Mouse (Mus musculus) hindbrain, embryonic 13.5 days (tissue): Measurements from ENCODE around the gene Ror2. TPM values are rescaled to one million over a fixed set of nuclear protein-coding genes. Genes with fewer than 3 reads are reported as not detected.

Experiments
- ATAC-seq: fragments of 200-750 bp; cut with Nextera tagmentation; 2 replicates; pipeline ENCODE4 v1.8.0; 2017; ENCODE audit warnings: moderate TSS enrichment; ENCODE audit not compliant: low FRiP score
- H3K27ac ChIP-seq: fragments of 300-500 bp; sonication (generic); 2 replicates; pipeline ENCODE4 v1.5.1; 2015; ENCODE audit warnings: inconsistent platforms, mild to moderate bottlenecking, moderate library complexity
- H3K27me3 ChIP-seq: fragments of 300-500 bp; sonication (generic); 2 replicates; pipeline ENCODE4 v1.6.1; 2015; ENCODE audit warnings: mild to moderate bottlenecking, inconsistent platforms
- H3K36me3 ChIP-seq: fragments of 300-500 bp; sonication (generic); 2 replicates; pipeline ENCODE4 v1.6.1; 2015; ENCODE audit warnings: mild to moderate bottlenecking, inconsistent platforms
- H3K4me1 ChIP-seq: fragments of 300-500 bp; sonication (generic); replicated peaks from 2 replicates; pipeline ENCODE4 v1.6.1; 2015; ENCODE audit warnings: inconsistent platforms
- H3K4me2 ChIP-seq: fragments of 300-500 bp; sonication (generic); 2 replicates; pipeline ENCODE4 v1.6.1; 2015; ENCODE audit warnings: inconsistent platforms, mild to moderate bottlenecking, moderate library complexity
- H3K4me3 ChIP-seq: fragments of 300-500 bp; sonication (generic); 2 replicates; pipeline ENCODE4 v1.5.1; 2015; ENCODE audit warnings: mild to moderate bottlenecking, inconsistent platforms
- H3K9ac ChIP-seq: fragments of 300-500 bp; sonication (generic); 2 replicates; pipeline ENCODE4 v1.6.1; 2015; ENCODE audit warnings: mild to moderate bottlenecking, inconsistent platforms
- H3K9me3 ChIP-seq: fragments of 300-500 bp; sonication (generic); 2 replicates; pipeline ENCODE4 v1.6.1; 2016; ENCODE audit warnings: inconsistent platforms
- WGBS: fragments of 180-500 bp; shearing (Covaris S2); methylation state at CpG from one replicate; pipeline ENCODE4 v1.1.7; 2015; 5-methylcytosine and 5-hydroxymethylcytosine counted together
- polyA plus RNA-seq: library from polyadenylated mRNA; unstranded; fragments of >200 nt; fragmentation: Nextera tagmentation; extraction: Ambion mirVana; gene quantifications from 2 replicates; pipeline ENCODE4 v1.2.1, GENCODE M21; 2015

The Ror2 gene
- polyA plus RNA-seq, 1 experiment from 2014 or later = 3.5 TPM

GRCm38 (mm10) chr13:53247175-53247574, 38.7 kb downstream of the Ror2 start:
- Histone ChIP-seq H3K36me3 (no peaks in the 10 kb centered on the region), H3K27ac (no peak overlapping the region), H3K9me3 (no peaks in the 10 kb centered on the region), H3K27me3 (no peaks in the 10 kb centered on the region), H3K4me1 (peaks cover 17% of the 10 kb centered on the region), H3K4me3 (no peak overlapping the region), H3K9ac (no peak overlapping the region), H3K4me2 (no peak overlapping the region)
- WGBS = 83% methylated on average over 6 of the region's 6 CpGs
- ATAC-seq = no peak

- Histone ChIP-seq H3K27ac (no peak overlapping the region), H3K36me3 (no peaks in the 10 kb centered on the region), H3K27me3 (no peaks in the 10 kb centered on the region), H3K4me2 (no peak overlapping the region), H3K9ac (no peak overlapping the region), H3K4me3 (no peak overlapping the region), H3K9me3 (no peaks in the 10 kb centered on the region), H3K4me1 (peaks cover 13% of the 10 kb centered on the region; the same call in 1 of the 2 replicates)
- no peak for ATAC-seq
- 64% methylated on average over 8 of the region's 8 CpGs for WGBS
Measured at GRCm38 (mm10) chr13:53244151-53244550, 41.8 kb downstream of the Ror2 start.

- H3K27ac ChIP-seq = no peak overlapping the region
- H3K9me3 ChIP-seq = no peaks in the 10 kb centered on the region
- no peaks in the 10 kb centered on the region for H3K36me3 ChIP-seq
- H3K27me3 ChIP-seq = peaks cover 21% of the 10 kb centered on the region; the same call in 1 of the 2 replicates
- H3K9ac ChIP-seq = no peak overlapping the region
- 0 out of 2 replicates have a peak, but pooled peaks have one; percentile 14 for ATAC-seq
- no peak overlapping the region for H3K4me3 ChIP-seq
- peaks cover 42% of the 10 kb centered on the region for H3K4me1 ChIP-seq
- 58% methylated on average over 10 of the region's 10 CpGs for WGBS
- no peak overlapping the region for H3K4me2 ChIP-seq
Measured at GRCm38 (mm10) chr13:53237455-53237854, 48.5 kb downstream of the Ror2 start.

- H3K27ac ChIP-seq = 0 out of 2 replicates have a peak overlapping the region, but pooled peaks have one; percentile 10
- no peaks in the 10 kb centered on the region for H3K9me3 ChIP-seq
- 29% methylated on average over 18 of the region's 18 CpGs for WGBS
- peaks cover 23% of the 10 kb centered on the region; the same call in 1 of the 2 replicates for H3K27me3 ChIP-seq
- no peak overlapping the region for H3K4me2 ChIP-seq
- ATAC-seq = peak; percentile 18; the same call in 1 of the 2 replicates
- no peaks in the 10 kb centered on the region for H3K36me3 ChIP-seq
- H3K4me3 ChIP-seq = no peak overlapping the region
- peaks cover 47% of the 10 kb centered on the region for H3K4me1 ChIP-seq
- no peak overlapping the region for H3K9ac ChIP-seq
Measured at GRCm38 (mm10) chr13:53236434-53237401, 49.2 kb downstream of the Ror2 start.

GRCm38 (mm10) chr13:53235953-53236352, 50.0 kb downstream of the Ror2 start:
- Histone ChIP-seq H3K27me3 (peaks cover 23% of the 10 kb centered on the region; the same call in 1 of the 2 replicates), H3K4me3 (no peak overlapping the region), H3K4me1 (peaks cover 52% of the 10 kb centered on the region), H3K9me3 (no peaks in the 10 kb centered on the region), H3K9ac (no peak overlapping the region), H3K36me3 (no peaks in the 10 kb centered on the region), H3K27ac (no peak overlapping the region), H3K4me2 (no peak overlapping the region)
- 21% methylated on average over 7 of the region's 7 CpGs for WGBS
- no peak for ATAC-seq

GRCm38 (mm10) chr13:53234844-53235243, 51.1 kb downstream of the Ror2 start:
- 3% methylated on average over 12 of the region's 12 CpGs for WGBS
- peaks cover 23% of the 10 kb centered on the region; the same call in 1 of the 2 replicates for H3K27me3 ChIP-seq
- no peak for ATAC-seq
- no peaks in the 10 kb centered on the region for H3K9me3 ChIP-seq
- H3K4me3 ChIP-seq = no peak overlapping the region
- H3K27ac ChIP-seq = no peak overlapping the region
- H3K9ac ChIP-seq = no peak overlapping the region
- H3K4me2 ChIP-seq = peak overlapping the region; percentile 10; the same call in 1 of the 2 replicates
- peaks cover 55% of the 10 kb centered on the region for H3K4me1 ChIP-seq
- H3K36me3 ChIP-seq = no peaks in the 10 kb centered on the region

GRCm38 (mm10) chr13:53233826-53234786, 51.8 kb downstream of the Ror2 start:
- 16% methylated on average over 15 of the region's 15 CpGs for WGBS
- peaks cover 55% of the 10 kb centered on the region for H3K4me1 ChIP-seq
- no peak overlapping the region; the same call in 1 of the 2 replicates for H3K27ac ChIP-seq

GRCm38 (mm10) chr13:53233381-53233780, 52.5 kb downstream of the Ror2 start:
- H3K9me3 ChIP-seq = no peaks in the 10 kb centered on the region
- H3K4me1 ChIP-seq = peaks cover 55% of the 10 kb centered on the region
- H3K27ac ChIP-seq = no peak overlapping the region
- no peak overlapping the region for H3K4me3 ChIP-seq
- no peak for ATAC-seq
- peaks cover 23% of the 10 kb centered on the region; the same call in 1 of the 2 replicates for H3K27me3 ChIP-seq
- H3K4me2 ChIP-seq = no peak overlapping the region
- no peak overlapping the region for H3K9ac ChIP-seq
- no peaks in the 10 kb centered on the region for H3K36me3 ChIP-seq
- WGBS = 8% methylated on average over 9 of the region's 9 CpGs

More at GRCm38 (mm10) chr13:53233826-53234786, 51.8 kb downstream of the Ror2 start:
- no peaks in the 10 kb centered on the region for H3K36me3 ChIP-seq
- H3K4me2 ChIP-seq = no peak overlapping the region
- peaks cover 23% of the 10 kb centered on the region; the same call in 1 of the 2 replicates for H3K27me3 ChIP-seq
- H3K4me3 ChIP-seq = no peak overlapping the region
- 0 out of 2 replicates have a peak, but pooled peaks have one; percentile 33 for ATAC-seq
- no peaks in the 10 kb centered on the region for H3K9me3 ChIP-seq
- no peak overlapping the region for H3K9ac ChIP-seq

GRCm38 (mm10) chr13:53232419-53232818, 53.5 kb downstream of the Ror2 start:
- no peak overlapping the region for H3K4me2 ChIP-seq
- H3K9ac ChIP-seq = no peak overlapping the region
- H3K36me3 ChIP-seq = no peaks in the 10 kb centered on the region
- H3K27ac ChIP-seq = no peak overlapping the region
- H3K27me3 ChIP-seq = peaks cover 22% of the 10 kb centered on the region; the same call in 1 of the 2 replicates
- no peak overlapping the region for H3K4me3 ChIP-seq
- H3K9me3 ChIP-seq = no peaks in the 10 kb centered on the region
- ATAC-seq = no peak
- 37% methylated on average over 7 of the region's 7 CpGs for WGBS
- peaks cover 55% of the 10 kb centered on the region for H3K4me1 ChIP-seq

GRCm38 (mm10) chr13:53230446-53231161, 55.3 kb downstream of the Ror2 start:
- Histone ChIP-seq H3K9me3 (no peaks in the 10 kb centered on the region), H3K27ac (no peak overlapping the region), H3K4me2 (no peak overlapping the region), H3K4me3 (no peak overlapping the region), H3K27me3 (peaks cover 19% of the 10 kb centered on the region; the same call in 1 of the 2 replicates), H3K36me3 (no peaks in the 10 kb centered on the region), H3K4me1 (peaks cover 39% of the 10 kb centered on the region), H3K9ac (no peak overlapping the region)
- 75% methylated on average over 18 of the region's 18 CpGs for WGBS
- ATAC-seq = no peak

- Histone ChIP-seq H3K4me1 (peaks cover 14% of the 10 kb centered on the region; the same call in 1 of the 2 replicates), H3K27ac (no peak overlapping the region), H3K4me2 (no peak overlapping the region), H3K36me3 (no peaks in the 10 kb centered on the region), H3K9me3 (0 out of 2 replicates have a peak, but pooled peaks cover 7% of the 10 kb centered on the region), H3K4me3 (no peak overlapping the region), H3K9ac (no peak overlapping the region), H3K27me3 (no peaks in the 10 kb centered on the region)
- no peak for ATAC-seq
- 82% methylated on average over 6 of the region's 6 CpGs for WGBS
Measured at GRCm38 (mm10) chr13:53227019-53227418, 58.9 kb downstream of the Ror2 start.
